8 mouse cellular contexts compared by ENCODE assay signal in the genomic region with DNA sequence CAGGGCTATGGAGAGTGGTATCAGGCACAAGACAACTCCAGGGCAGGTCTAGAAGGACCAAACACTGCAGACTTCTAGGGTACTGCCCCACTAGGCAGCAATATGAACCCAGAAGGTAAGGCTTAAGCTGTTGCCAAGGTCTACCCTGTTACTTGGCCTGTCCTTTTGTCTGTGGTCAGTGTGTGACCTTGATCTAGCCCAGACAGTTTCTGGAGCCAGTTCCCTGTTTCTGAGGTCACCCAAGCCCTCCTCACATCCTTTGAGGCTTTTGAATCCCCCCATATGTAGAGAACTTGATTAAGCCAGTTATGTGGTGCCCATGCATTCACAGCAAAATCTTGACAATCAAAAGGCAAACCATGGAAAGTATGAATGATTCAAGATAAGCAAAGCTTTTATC. TPM values are rescaled to one million over a fixed set of nuclear protein-coding genes. Genes with fewer than 3 reads are reported as not detected.
A peak's percentile ranks its signal among the peaks of the same experiment; 100 is the strongest.
DNase-seq lines count a peak whose midpoint lies in the region; ATAC-seq and TF ChIP-seq lines count a peak whose summit lies in the region.

No protein-coding gene starts in this region.

- H3K4me1 ChIP-seq in lung, adult 2 months (ENCODE audit: control insufficient read depth, insufficient read depth, low read length) = peaks cover 10% of the 10 kb centered on the region; the same call in 1 of the 2 replicates
- peaks cover 19% of the 10 kb centered on the region for H3K4me1 ChIP-seq in embryonic facial prominence, embryonic 15.5 days
- no peaks in the 10 kb centered on the region; the same call in 1 of the 2 replicates for H3K4me1 ChIP-seq in intestine, postnatal 0 days (replicated peaks; ENCODE audit: control insufficient read depth, insufficient read depth, low read length)
- H3K4me1 ChIP-seq in neural tube, embryonic 14.5 days (ENCODE audit: control insufficient read depth, insufficient read depth, low read length) = peaks cover 19% of the 10 kb centered on the region

- intact Hi-C loops in left cerebral cortex, postnatal 36 days (cut with DNase I) = loop anchor here (2.0 to 5.0 kb wide), 2 partner anchors 25 to 82 kb away; a partner anchor contains a TSS

- 0 out of 2 replicates have a peak, but pooled peaks cover 9% of the 10 kb centered on the region for H3K36me3 ChIP-seq in embryonic facial prominence, embryonic 15.5 days
- no peaks in the 10 kb centered on the region for H3K36me3 ChIP-seq in intestine, postnatal 0 days (ENCODE audit: control insufficient read depth, insufficient read depth)
- H3K36me3 ChIP-seq in neural tube, embryonic 14.5 days (ENCODE audit: control insufficient read depth, insufficient read depth, low read length) = no peaks in the 10 kb centered on the region

- DNase-seq in lung, adult 2 months = no peak
- DNase-seq in lung, postnatal 4 days = no peak
- no peak for DNase-seq in left cerebral cortex, postnatal 36 days (ENCODE audit: low spot score in 2 of 2)
- no peak for DNase-seq in gastrocnemius, adult 8-10 months (ENCODE audit: low spot score in 2 of 2)

- no peak overlapping the region for H3K27ac ChIP-seq in embryonic facial prominence, embryonic 15.5 days (replicated peaks)
- no peak overlapping the region for H3K27ac ChIP-seq in intestine, postnatal 0 days (ENCODE audit: low read depth, low read length)
- H3K27ac ChIP-seq in neural tube, embryonic 14.5 days (ENCODE audit: low read depth, low read length) = no peak overlapping the region

- peak overlapping the region; percentile 16; the same call in 1 of the 2 replicates for H3K9ac ChIP-seq in embryonic facial prominence, embryonic 15.5 days
- H3K9ac ChIP-seq in intestine, postnatal 0 days (ENCODE audit: low read depth, low read length) = peak overlapping the region; percentile 67; the same call in 1 of the 2 replicates
- peak overlapping the region; percentile 82 for H3K9ac ChIP-seq in neural tube, embryonic 14.5 days (replicated peaks; ENCODE audit: low read depth, low read length)

- TF ChIP-seq POLR2A in lung, adult 2 months (IDR thresholded peaks at IDR 0.05; ENCODE audit: borderline replicate concordance, extremely low read depth, low read depth, low read length) = no peak

- no peak for ATAC-seq in embryonic facial prominence, embryonic 15.5 days (ENCODE audit: insufficient number of reproducible peaks, low FRiP score, low TSS enrichment, low read depth)
- no peak for ATAC-seq in intestine, postnatal 0 days
- ATAC-seq in neural tube, embryonic 14.5 days (ENCODE audit: low read depth) = no peak
- ATAC-seq in inflammation-experienced regulatory T-cells, adult 6 months = no peak

- H3K9me3 ChIP-seq in embryonic facial prominence, embryonic 15.5 days (replicated peaks) = no peaks in the 10 kb centered on the region
- H3K9me3 ChIP-seq in intestine, postnatal 0 days (ENCODE audit: control insufficient read depth) = no peaks in the 10 kb centered on the region
- H3K9me3 ChIP-seq in neural tube, embryonic 14.5 days (ENCODE audit: control insufficient read depth, low read length) = no peaks in the 10 kb centered on the region

- no peak for TF ChIP-seq CTCF in lung, adult 2 months (IDR thresholded peaks at IDR 0.05; ENCODE audit: insufficient read depth, low read length)
- TF ChIP-seq CTCF in intestine, postnatal 0 days (IDR thresholded peaks at IDR 0.05; ENCODE audit: low read depth) = no peak

- H3K4me3 ChIP-seq in lung, adult 2 months (replicated peaks; ENCODE audit: extremely low read depth, low read depth, low read length) = peak overlapping the region; percentile 27
- H3K4me3 ChIP-seq in embryonic facial prominence, embryonic 15.5 days (replicated peaks) = peak overlapping the region; percentile 96
- peak overlapping the region; percentile 71 for H3K4me3 ChIP-seq in intestine, postnatal 0 days (ENCODE audit: low read depth, low read length)
- peak overlapping the region; percentile 92 for H3K4me3 ChIP-seq in neural tube, embryonic 14.5 days (ENCODE audit: low read depth, low read length)

- peak overlapping the region; percentile 75 for H3K4me2 ChIP-seq in embryonic facial prominence, embryonic 15.5 days (replicated peaks)
- H3K4me2 ChIP-seq in intestine, postnatal 0 days (replicated peaks; ENCODE audit: low read depth) = peak overlapping the region; percentile 88
- peak overlapping the region; percentile 77 for H3K4me2 ChIP-seq in neural tube, embryonic 14.5 days (ENCODE audit: low read depth, low read length)

- H3K27me3 ChIP-seq in embryonic facial prominence, embryonic 15.5 days = no peaks in the 10 kb centered on the region
- H3K27me3 ChIP-seq in intestine, postnatal 0 days (replicated peaks; ENCODE audit: control insufficient read depth, insufficient read depth, low read length) = no peaks in the 10 kb centered on the region
- no peaks in the 10 kb centered on the region for H3K27me3 ChIP-seq in neural tube, embryonic 14.5 days (ENCODE audit: control insufficient read depth, insufficient read depth, low read length)

RNA-seq across cellular contexts. Expression of a gene that starts 1.1 kb away (rescaled TPM):
- 110 and 119 TPM in 2 replicates for polyA plus RNA-seq in lung, adult 2 months (2012; rRNA removed)
- 36.4 and 38.3 TPM in 2 replicates for polyA plus RNA-seq in embryonic facial prominence, embryonic 15.5 days (2015; fragmentation: Nextera tagmentation; extraction: Ambion mirVana)
- polyA plus RNA-seq in intestine, postnatal 0 days (2015; fragmentation: Nextera tagmentation; extraction: Ambion mirVana) = 5.3 and 6.6 TPM in 2 replicates
- polyA plus RNA-seq in neural tube, embryonic 14.5 days (2014; fragmentation: Nextera tagmentation; extraction: Ambion mirVana) = 88.5 and 93.4 TPM in 2 replicates
- 100 to 1,000 TPM; 363 to 396 TPM for total RNA-seq in left cerebral cortex, postnatal 36 days (2021)
- polyA plus RNA-seq in inflammation-experienced regulatory T-cells, adult 6 months (2017; shearing (Covaris generic)) = 10 to 100 TPM; 22.0 to 47.5 (median 34.9) TPM
- 10 to 100 TPM; 12.1 to 15.4 (median 13.7) TPM for total RNA-seq in gastrocnemius, adult 8-10 months (2022)

RNA-seq across cellular contexts. Expression of a gene that starts 24.8 kb away (rescaled TPM):
- 6.1 and 10.2 TPM in 2 replicates for polyA plus RNA-seq in lung, adult 2 months (2012; rRNA removed)
- polyA plus RNA-seq in embryonic facial prominence, embryonic 15.5 days (2015; fragmentation: Nextera tagmentation; extraction: Ambion mirVana) = 148 and 166 TPM in 2 replicates
- 35.7 and 36.0 TPM in 2 replicates for polyA plus RNA-seq in intestine, postnatal 0 days (2015; fragmentation: Nextera tagmentation; extraction: Ambion mirVana)
- polyA plus RNA-seq in neural tube, embryonic 14.5 days (2014; fragmentation: Nextera tagmentation; extraction: Ambion mirVana) = 50.0 and 59.8 TPM in 2 replicates
- total RNA-seq in left cerebral cortex, postnatal 36 days (2021) = 1 to 10 TPM; 4.8 to 5.7 TPM
- polyA plus RNA-seq in inflammation-experienced regulatory T-cells, adult 6 months (2017; shearing (Covaris generic)) = 10 to 100 TPM; 25.3 to 48.1 (median 32.1) TPM
- 1 to 10 TPM; 5.1 to 8.5 (median 6.9) TPM for total RNA-seq in gastrocnemius, adult 8-10 months (2022)

RNA-seq across cellular contexts. Expression of a gene that starts 39.4 kb away (rescaled TPM):
- polyA plus RNA-seq in lung, adult 2 months (2012; rRNA removed) = 55.8 and 69.4 TPM in 2 replicates
- 48.2 and 52.0 TPM in 2 replicates for polyA plus RNA-seq in embryonic facial prominence, embryonic 15.5 days (2015; fragmentation: Nextera tagmentation; extraction: Ambion mirVana)
- 47.4 and 54.4 TPM in 2 replicates for polyA plus RNA-seq in intestine, postnatal 0 days (2015; fragmentation: Nextera tagmentation; extraction: Ambion mirVana)
- 98.0 and 115 TPM in 2 replicates for polyA plus RNA-seq in neural tube, embryonic 14.5 days (2014; fragmentation: Nextera tagmentation; extraction: Ambion mirVana)
- total RNA-seq in left cerebral cortex, postnatal 36 days (2021) = 10 to 100 TPM; 41.4 to 54.3 TPM
- polyA plus RNA-seq in inflammation-experienced regulatory T-cells, adult 6 months (2017; shearing (Covaris generic)) = 10 to 100 TPM; 39.8 to 50.7 (median 45.7) TPM
- 10 to 100 TPM; 11.4 to 12.6 (median 12.0) TPM for total RNA-seq in gastrocnemius, adult 8-10 months (2022)

RNA-seq across cellular contexts. Expression of a gene that starts 40.8 kb away (rescaled TPM):
- polyA plus RNA-seq in lung, adult 2 months (2012; rRNA removed) = 100 and 115 TPM in 2 replicates
- 86.8 and 92.3 TPM in 2 replicates for polyA plus RNA-seq in embryonic facial prominence, embryonic 15.5 days (2015; fragmentation: Nextera tagmentation; extraction: Ambion mirVana)
- polyA plus RNA-seq in intestine, postnatal 0 days (2015; fragmentation: Nextera tagmentation; extraction: Ambion mirVana) = 132 and 141 TPM in 2 replicates
- 85.5 and 86.4 TPM in 2 replicates for polyA plus RNA-seq in neural tube, embryonic 14.5 days (2014; fragmentation: Nextera tagmentation; extraction: Ambion mirVana)
- total RNA-seq in left cerebral cortex, postnatal 36 days (2021) = 10 to 100 TPM; 61.8 to 74.6 TPM
- polyA plus RNA-seq in inflammation-experienced regulatory T-cells, adult 6 months (2017; shearing (Covaris generic)) = 10 to 100 TPM; 68.7 to 85.6 (median 71.2) TPM
- total RNA-seq in gastrocnemius, adult 8-10 months (2022) = 10 to 100 TPM; 70.5 to 82.3 (median 75.4) TPM

RNA-seq across cellular contexts. Expression of a gene that starts 40.8 kb away (rescaled TPM):
- 41.1 and 48.0 TPM in 2 replicates for polyA plus RNA-seq in lung, adult 2 months (2012; rRNA removed)
- polyA plus RNA-seq in embryonic facial prominence, embryonic 15.5 days (2015; fragmentation: Nextera tagmentation; extraction: Ambion mirVana) = 28.5 and 32.6 TPM in 2 replicates
- 16.7 and 18.5 TPM in 2 replicates for polyA plus RNA-seq in intestine, postnatal 0 days (2015; fragmentation: Nextera tagmentation; extraction: Ambion mirVana)
- polyA plus RNA-seq in neural tube, embryonic 14.5 days (2014; fragmentation: Nextera tagmentation; extraction: Ambion mirVana) = 21.4 and 23.7 TPM in 2 replicates
- 10 to 100 TPM; 47.4 to 60.0 TPM for total RNA-seq in left cerebral cortex, postnatal 36 days (2021)
- polyA plus RNA-seq in inflammation-experienced regulatory T-cells, adult 6 months (2017; shearing (Covaris generic)) = 10 to 100 TPM; 16.4 to 26.2 (median 26.1) TPM
- 1 to 10 TPM; 6.6 to 8.7 (median 7.9) TPM for total RNA-seq in gastrocnemius, adult 8-10 months (2022)

Comparison
In these comparisons a context has a peak if more than half of its experiments do, and no peak if none do; other contexts are left out.
1. H3K4me3 ChIP-seq: peak in every context shown above with its lines; median percentile 96 in embryonic facial prominence, embryonic 15.5 days; 92 in neural tube, embryonic 14.5 days; 71 in intestine, postnatal 0 days; 27 in lung, adult 2 months.
2. H3K9ac ChIP-seq: peak in every context shown above with its lines; median percentile 82 in neural tube, embryonic 14.5 days; 67 in intestine, postnatal 0 days; 16 in embryonic facial prominence, embryonic 15.5 days.